Mouse (Mus musculus) kidney, embryonic 14.5 days (tissue): Measurements from ENCODE around the gene Chdh. TPM values are rescaled to one million over a fixed set of nuclear protein-coding genes. Genes with fewer than 3 reads are reported as not detected.
A peak's percentile ranks its signal among the peaks of the same experiment; 100 is the strongest.

Experiments used
- ATAC-seq: fragments of 200-750 bp; cut with Nextera tagmentation; 2 replicates; pipeline ENCODE4 v1.8.0; 2017; ENCODE audit warnings: moderate number of reproducible peaks, mild to moderate bottlenecking, moderate TSS enrichment, moderate library complexity; ENCODE audit not compliant: low FRiP score, low TSS enrichment
- H3K27ac ChIP-seq: fragments of 300-500 bp; sonication (generic); 2 replicates; pipeline ENCODE4 v1.5.1; 2014; ENCODE audit warnings: low read depth, mild to moderate bottlenecking, low read length, moderate library complexity, mixed read lengths
- H3K27me3 ChIP-seq: fragments of 300-500 bp; sonication (generic); 2 replicates; pipeline ENCODE4 v1.6.1; 2014; ENCODE audit warnings: mild to moderate bottlenecking, low read length; ENCODE audit not compliant: control insufficient read depth, insufficient read depth
- H3K36me3 ChIP-seq: fragments of 300-500 bp; sonication (generic); 2 replicates; pipeline ENCODE4 v1.6.1; 2014; ENCODE audit warnings: low read length, mixed read lengths; ENCODE audit not compliant: control insufficient read depth, insufficient read depth
- H3K4me1 ChIP-seq: fragments of 300-500 bp; sonication (generic); 2 replicates; pipeline ENCODE4 v1.6.1; 2014; ENCODE audit warnings: low read length, mixed read lengths; ENCODE audit not compliant: control insufficient read depth, insufficient read depth
- H3K4me2 ChIP-seq: fragments of 300-500 bp; sonication (generic); replicated peaks from 2 replicates; pipeline ENCODE4 v1.6.1; 2014; ENCODE audit warnings: low read depth, mild to moderate bottlenecking, low read length
- H3K4me3 ChIP-seq: fragments of 300-500 bp; sonication (generic); 2 replicates; pipeline ENCODE4 v1.5.1; 2014; ENCODE audit warnings: mild to moderate bottlenecking, low read length
- H3K9ac ChIP-seq: fragments of 300-500 bp; sonication (generic); 2 replicates; pipeline ENCODE4 v1.6.1; 2014; ENCODE audit warnings: low read depth, mild to moderate bottlenecking, low read length, moderate library complexity
- H3K9me3 ChIP-seq: fragments of 300-500 bp; sonication (generic); 2 replicates; pipeline ENCODE4 v1.6.1; 2016; ENCODE audit warnings: low read length; ENCODE audit not compliant: control insufficient read depth
- WGBS: fragments of 180-500 bp; shearing (Covaris S2); extraction: QIAGEN DNeasy Blood & Tissue Kit; methylation state at CpG from one replicate; pipeline ENCODE4 v1.1.7; 2014; 5-methylcytosine and 5-hydroxymethylcytosine counted together
- polyA plus RNA-seq: library from polyadenylated mRNA; unstranded; fragments of >200 nt; fragmentation: Nextera tagmentation; extraction: Ambion mirVana; gene quantifications from 2 replicates; pipeline ENCODE4 v1.2.1, GENCODE M21; 2014

Chdh gene
- polyA plus RNA-seq, result 0.87 and 0.89 TPM in 2 replicates

DNA sequence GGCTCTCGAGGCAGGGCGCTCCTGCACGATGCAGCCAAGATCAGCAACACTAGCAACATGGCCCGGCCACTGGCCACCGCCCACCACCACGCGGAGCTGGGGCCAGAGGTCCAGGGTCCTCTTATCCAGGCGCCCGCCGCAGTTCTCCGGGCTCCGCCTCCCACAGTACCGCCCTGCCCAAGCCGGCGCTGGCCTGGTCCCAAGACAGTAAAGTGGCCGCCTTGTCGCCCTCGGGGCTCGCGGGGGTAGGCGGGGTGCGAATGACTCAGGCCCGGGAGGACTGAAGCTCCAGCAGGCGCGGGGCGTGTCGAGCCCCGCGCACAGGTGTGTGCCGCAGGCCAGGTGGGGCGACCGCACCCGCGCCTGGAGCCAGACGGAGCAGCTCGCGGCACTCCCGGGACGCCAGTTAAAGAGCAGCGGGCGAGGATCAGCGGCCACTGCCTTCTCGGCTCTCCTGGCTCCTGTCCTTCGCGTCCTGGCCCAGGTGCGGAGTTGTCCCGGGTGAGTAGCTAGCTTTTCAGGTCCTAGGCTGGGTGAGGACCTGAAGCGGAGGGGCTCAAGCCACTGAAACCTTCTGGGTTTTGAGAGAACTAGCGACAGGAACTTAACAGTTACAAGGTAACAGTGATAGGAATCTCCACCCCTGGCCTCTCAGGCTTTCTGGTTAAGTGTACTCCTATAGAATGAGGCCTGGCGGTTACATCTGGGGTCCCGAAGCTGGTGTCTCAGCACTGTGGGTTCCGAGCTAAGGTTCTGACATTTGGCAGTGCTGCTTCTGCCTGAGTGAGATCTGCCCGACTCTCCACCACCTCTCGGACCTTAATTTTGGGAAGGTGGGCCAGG, at the start of gene Chdh, which contains the start of gene Il17rb:
TSS of gene Chdh (plus strand) at position 291 of the 843 bp plus-strand sequence.
TSS of gene Il17rb (minus strand) at position 164 of the 843 bp plus-strand sequence.
- Histone ChIP-seq H3K4me2 (peak within 1 kb of the TSS; percentile 78), H3K4me3 (peak within 1 kb of the TSS; percentile 42), H3K27me3 (peaks cover 5% of the 10 kb centered on the region; the same call in 1 of the 2 replicates), H3K9me3 (no peaks in the 10 kb centered on the region), H3K27ac (no peak within 1 kb of the TSS), H3K36me3 (no peaks in the 10 kb centered on the region), H3K9ac (peak within 1 kb of the TSS; percentile 55), H3K4me1 (0 out of 2 replicates have a peak, but pooled peaks cover 8% of the 10 kb centered on the region)
- peak; percentile 76 for ATAC-seq
- 8% methylated on average over 54 of the region's 54 CpGs for WGBS

DNA sequence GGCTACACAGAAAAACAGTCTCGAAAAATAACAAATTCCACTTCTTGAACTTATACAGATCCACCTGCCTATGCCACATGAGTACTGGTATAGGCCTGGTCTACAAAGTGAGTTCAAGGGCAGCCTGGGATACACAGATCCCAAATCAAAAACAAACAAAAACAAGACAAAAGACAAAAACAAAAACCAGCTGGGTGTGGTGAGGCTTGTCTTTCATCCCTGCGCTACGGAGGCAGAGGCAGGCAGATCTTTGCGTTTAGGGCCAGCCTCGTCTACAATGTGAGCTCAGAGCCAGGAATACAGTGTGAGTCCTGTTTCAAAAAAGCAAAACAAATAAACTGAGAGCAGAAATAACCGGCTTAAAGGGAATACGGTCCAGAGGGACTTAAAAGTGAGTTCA, 41.2 kb upstream of the Chdh start:
- H3K9ac ChIP-seq, result peak overlapping the region; percentile 45; the same call in 1 of the 2 replicates
- peak; percentile 5; the same call in 1 of the 2 replicates for ATAC-seq
- peaks cover 27% of the 10 kb centered on the region for H3K36me3 ChIP-seq
- H3K9me3 ChIP-seq, result 0 out of 2 replicates have a peak, but pooled peaks cover 1% of the 10 kb centered on the region
- H3K4me3 ChIP-seq, result peak overlapping the region; percentile 90
- peak overlapping the region; percentile 64 for H3K4me2 ChIP-seq
- peaks cover 12% of the 10 kb centered on the region for H3K4me1 ChIP-seq
- WGBS, result 55% methylated on average over 7 of the region's 7 CpGs
- H3K27ac ChIP-seq, result peak overlapping the region; percentile 73
- no peaks in the 10 kb centered on the region for H3K27me3 ChIP-seq

DNA sequence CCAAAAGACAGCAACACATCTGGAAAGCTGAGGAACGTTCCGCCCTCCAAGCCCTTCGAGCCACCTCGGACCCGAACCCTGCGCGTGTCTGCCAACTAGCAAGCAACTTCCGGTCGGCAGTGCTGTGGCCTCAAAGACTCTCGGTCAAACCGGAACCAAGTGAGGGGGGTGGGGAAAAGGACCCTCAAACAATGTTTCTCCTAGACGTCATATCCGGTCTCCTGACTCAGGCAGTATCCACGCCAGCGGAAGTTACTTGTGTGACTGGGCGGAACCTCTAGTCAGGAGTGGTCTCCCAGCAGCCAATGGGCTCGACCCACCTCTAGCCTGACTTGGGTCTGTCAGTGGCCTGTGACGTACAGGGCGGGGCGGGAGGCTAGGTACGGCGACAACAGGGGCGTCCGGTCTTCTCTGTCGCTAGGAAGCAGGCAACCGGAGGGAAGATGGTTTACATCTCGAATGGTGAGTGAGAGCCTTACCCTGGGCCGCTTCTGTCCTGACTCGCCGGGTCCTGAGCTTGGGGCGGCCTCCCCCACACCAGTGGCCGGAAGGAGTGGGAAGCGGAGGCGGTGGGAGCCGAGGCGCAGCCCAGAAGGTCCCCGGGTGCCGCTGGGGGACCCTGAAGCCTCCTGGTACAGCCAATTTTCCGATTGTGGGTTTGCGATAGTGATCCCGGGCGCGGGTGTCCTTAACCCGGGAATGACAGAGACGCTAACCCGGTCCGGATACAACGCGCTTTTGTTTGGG, 40.6 kb upstream of the Chdh start, which contains the start of gene Selenok:
TSS of gene Selenok (plus strand) at position 234 of the 747 bp plus-strand sequence.
- peak within 1 kb of the TSS; percentile 73 for H3K27ac ChIP-seq
- under 1% methylated on average over 49 of the region's 49 CpGs for WGBS
- ATAC-seq, result peak; percentile 100
- H3K4me2 ChIP-seq, result peak within 1 kb of the TSS; percentile 64
- H3K27me3 ChIP-seq, result no peaks in the 10 kb centered on the region
- H3K9ac ChIP-seq, result peak within 1 kb of the TSS; percentile 93
- peaks cover 33% of the 10 kb centered on the region for H3K36me3 ChIP-seq
- H3K4me3 ChIP-seq, result peak within 1 kb of the TSS; percentile 90
- H3K4me1 ChIP-seq, result peaks cover 12% of the 10 kb centered on the region
- H3K9me3 ChIP-seq, result no peaks in the 10 kb centered on the region

DNA sequence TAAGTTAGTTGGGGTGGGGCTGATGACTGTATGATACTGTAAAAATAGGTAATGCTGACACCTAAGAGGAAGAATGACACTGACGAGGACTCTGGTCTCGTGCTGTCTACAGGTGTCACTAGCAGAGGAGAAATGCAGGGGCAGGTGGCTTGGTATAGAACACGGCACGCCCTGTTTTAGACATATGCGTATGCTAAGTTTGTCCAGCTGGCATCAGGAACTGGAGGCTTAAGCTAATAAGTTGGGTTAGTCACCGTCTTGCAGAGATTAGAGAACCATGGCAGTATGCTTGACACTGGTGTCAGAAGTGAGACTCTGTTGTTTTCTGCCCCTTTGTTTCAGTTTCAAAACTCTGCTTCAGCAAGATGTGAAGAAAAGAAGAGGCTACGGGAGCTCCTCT, 37.4 kb upstream of the Chdh start:
- Histone ChIP-seq H3K27me3 (no peaks in the 10 kb centered on the region), H3K27ac (no peak overlapping the region), H3K4me3 (no peak overlapping the region), H3K9ac (no peak overlapping the region), H3K9me3 (no peaks in the 10 kb centered on the region), H3K36me3 (peaks cover 54% of the 10 kb centered on the region), H3K4me2 (no peak overlapping the region), H3K4me1 (peaks cover 12% of the 10 kb centered on the region)
- ATAC-seq, result no peak
- WGBS, result 96% methylated on average over 7 of the region's 7 CpGs

DNA sequence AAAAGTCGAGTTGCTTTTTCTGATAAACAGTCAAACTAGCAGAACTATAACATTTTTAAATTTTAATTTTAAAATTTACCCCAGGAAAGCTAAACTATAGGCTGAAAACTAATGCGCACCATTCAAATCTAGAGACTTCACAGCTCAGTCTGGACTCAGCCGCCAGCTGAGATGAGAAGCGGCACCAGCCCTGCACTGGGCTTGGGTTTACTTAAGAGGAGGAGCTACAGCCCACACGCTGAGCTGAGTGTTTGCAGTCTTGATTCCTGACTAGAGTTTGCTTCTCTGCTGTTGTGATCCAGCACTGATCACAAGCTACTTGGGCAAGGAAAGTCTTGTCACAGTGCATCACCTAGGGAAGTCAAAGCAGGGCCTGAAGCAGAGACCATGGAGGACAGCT, 36.8 kb upstream of the Chdh start:
- ATAC-seq, result no peak
- Histone ChIP-seq H3K4me3 (no peak overlapping the region), H3K36me3 (peaks cover 54% of the 10 kb centered on the region), H3K9ac (no peak overlapping the region), H3K9me3 (no peaks in the 10 kb centered on the region), H3K27ac (no peak overlapping the region), H3K27me3 (no peaks in the 10 kb centered on the region), H3K4me1 (peaks cover 12% of the 10 kb centered on the region), H3K4me2 (no peak overlapping the region)
- WGBS, result 95% methylated on average over 5 of the region's 5 CpGs

DNA sequence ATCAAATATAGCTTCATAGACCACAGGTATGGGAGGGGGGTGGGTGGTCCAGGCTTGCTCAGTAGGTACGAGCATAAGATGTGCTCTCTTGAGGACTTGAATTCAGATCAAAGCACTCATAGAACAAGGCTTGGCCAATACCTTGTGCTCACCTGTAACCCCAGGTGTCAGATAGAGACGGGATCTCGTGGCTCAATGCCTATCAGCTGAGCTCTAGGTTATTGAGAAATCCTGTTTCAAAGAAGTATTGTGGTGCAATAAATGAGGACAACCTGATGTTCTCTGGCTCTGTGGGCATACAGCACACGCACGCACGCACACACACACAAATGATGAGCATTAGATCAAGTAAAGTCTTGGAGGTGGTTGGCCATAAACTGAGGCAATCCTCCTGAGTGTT, 31.9 kb upstream of the Chdh start:
- Histone ChIP-seq H3K27me3 (no peaks in the 10 kb centered on the region), H3K9ac (no peak overlapping the region), H3K27ac (no peak overlapping the region), H3K9me3 (no peaks in the 10 kb centered on the region), H3K4me2 (no peak overlapping the region), H3K4me3 (no peak overlapping the region), H3K36me3 (peaks cover 53% of the 10 kb centered on the region), H3K4me1 (peaks cover 9% of the 10 kb centered on the region; the same call in 1 of the 2 replicates)
- 97% methylated on average over 6 of the region's 6 CpGs for WGBS
- ATAC-seq, result no peak

DNA sequence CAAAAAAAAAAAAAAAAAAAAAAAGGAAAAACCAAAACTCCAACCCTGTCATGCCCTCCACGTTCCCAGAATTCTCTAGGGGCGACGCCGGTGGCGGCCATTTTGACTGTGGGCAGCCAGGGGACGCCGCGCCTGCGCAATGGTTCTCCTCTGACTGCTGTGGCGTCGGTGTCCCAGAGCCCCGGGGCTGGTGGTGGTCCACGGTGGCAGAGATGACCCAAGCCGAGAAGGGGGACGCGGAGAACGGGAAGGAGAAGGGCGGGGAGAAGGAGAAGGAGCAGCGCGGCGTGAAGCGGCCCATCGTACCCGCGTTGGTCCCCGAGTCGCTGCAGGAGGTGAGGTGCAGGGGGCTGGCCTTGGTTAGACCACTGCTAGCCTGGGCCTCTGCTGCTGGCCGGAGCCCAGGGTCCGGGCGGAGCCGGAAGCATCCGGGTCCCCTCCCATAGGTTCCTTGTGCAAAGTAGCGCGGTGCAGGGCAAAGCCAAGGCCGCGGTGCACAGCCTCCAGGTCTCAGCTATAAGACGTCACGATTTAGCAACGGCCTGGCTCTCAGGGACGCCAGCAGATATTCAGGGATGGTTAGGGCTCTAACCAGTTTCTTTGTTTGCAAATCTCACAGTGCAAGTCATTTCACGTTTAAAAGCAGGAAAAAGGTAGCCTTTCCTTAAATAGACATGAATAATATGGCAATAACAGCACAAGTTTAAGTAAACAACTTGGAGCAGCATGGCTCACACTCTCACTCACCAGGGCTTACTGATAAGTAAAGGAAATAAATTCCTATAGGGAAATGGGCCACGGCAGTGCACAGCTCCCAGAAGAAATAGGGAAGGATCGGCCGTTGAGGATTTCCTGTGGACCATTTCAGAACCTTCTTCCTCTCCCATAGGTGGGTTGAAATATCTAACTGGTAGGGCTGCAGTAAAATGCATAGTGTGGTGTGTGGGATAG, 30.3 kb upstream of the Chdh start, which contains the start of gene Actr8:
TSS of gene Actr8 (plus strand) at position 84 of the 951 bp plus-strand sequence.
- peak; percentile 99 for ATAC-seq
- H3K4me3 ChIP-seq, result peak within 1 kb of the TSS; percentile 75

More for the DNA sequence above, 30.3 kb upstream of the Chdh start, which contains the start of gene Actr8:
- peaks cover 53% of the 10 kb centered on the region for H3K36me3 ChIP-seq
- H3K27ac ChIP-seq, result peak within 1 kb of the TSS; percentile 90
- H3K9ac ChIP-seq, result peak within 1 kb of the TSS; percentile 88
- no peaks in the 10 kb centered on the region for H3K27me3 ChIP-seq
- peaks cover 9% of the 10 kb centered on the region; the same call in 1 of the 2 replicates for H3K4me1 ChIP-seq
- H3K9me3 ChIP-seq, result no peaks in the 10 kb centered on the region
- WGBS, result 3% methylated on average over 38 of the region's 44 CpGs
- H3K4me2 ChIP-seq, result peak within 1 kb of the TSS; percentile 83
